Mouse (Mus musculus) erythroblast, embryonic 14.5 days (primary cell): ENCODE results near the gene Fam129b.

ENCODE experiments used
- GATA1 ChIP-seq: IDR thresholded peaks from 2 replicates; pipeline ENCODE4 v1.6.1; 2012; ENCODE audit warnings: low read length, inconsistent platforms, mixed read lengths
- TAL1 ChIP-seq: IDR thresholded peaks from 3 replicates; pipeline ENCODE4 v1.6.1; 2012; ENCODE audit warnings: low read length, inconsistent platforms, mixed read lengths

GRCm38 (mm10) chr2:32855046-32855785 is 20.7 kb upstream of the Fam129b start:
- TF ChIP-seq TAL1 (no peak), GATA1 (no peak)
